In the genomic region with DNA sequence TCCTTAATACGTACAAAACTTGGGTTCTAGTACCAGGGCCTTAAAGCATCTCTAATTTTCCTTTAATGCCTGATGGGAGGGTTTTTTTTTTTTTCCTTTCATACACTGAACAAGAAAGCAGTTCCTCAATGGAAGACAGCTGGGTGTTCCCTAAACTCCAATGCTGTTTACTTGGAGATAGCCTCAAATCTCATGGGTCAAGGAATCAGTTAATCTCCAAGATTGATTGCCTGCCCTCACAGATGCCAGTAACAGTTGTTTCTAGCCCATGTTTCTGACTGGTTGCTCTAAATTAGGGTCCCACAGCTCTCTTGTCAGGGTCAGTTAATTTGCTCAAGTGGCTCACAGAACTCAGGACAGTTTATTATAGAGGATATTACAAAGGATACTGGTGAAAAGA, we compare ENCODE assay signal across 23 mouse cellular contexts. TPM values are rescaled to one million over a fixed set of nuclear protein-coding genes. Genes with fewer than 3 reads are reported as not detected.
DNase-seq lines count a peak whose midpoint lies in the region; ATAC-seq and TF ChIP-seq lines count a peak whose summit lies in the region.
"Had no signal": no experiment of that assay in that cellular context is flagged by ENCODE, and none has a peak within 500 bp of the region (broad histone marks: within the 10 kb centered on the region; RNA-seq: fewer than 3 reads in every experiment).

No protein-coding gene starts in this region.

- 44% methylated on average over 1 of the region's 1 CpGs for WGBS in kidney, postnatal 0 days

- no peaks in the 10 kb centered on the region for H3K4me1 ChIP-seq in kidney, postnatal 0 days (replicated peaks; ENCODE audit: insufficient read depth, low read length)
- H3K4me1 ChIP-seq: embryonic facial prominence, embryonic 13.5 days; embryonic facial prominence, embryonic 15.5 days; forebrain, embryonic 12.5 days had no signal

- TF ChIP-seq CTCF in kidney, postnatal 0 days (IDR thresholded peaks at IDR 0.05; ENCODE audit: low read depth) = no peak

- peak; percentile 18 for DNase-seq in kidney, postnatal 0 days (ENCODE audit: low spot score)
- no peak for DNase-seq in kidney, adult 18-20 months
- peak; percentile 6 for DNase-seq in embryo, embryonic 11 days
- DNase-seq in retina, embryonic 14.5 days (ENCODE audit: low spot score) = peak; percentile 60
- no peak for DNase-seq in lung, adult 18-20 months
- DNase-seq in lung, postnatal 14 days = no peak
- no peak for DNase-seq in frontal cortex, postnatal 25 days (ENCODE audit: low spot score in 2 of 2)
- DNase-seq: adrenal gland, adult 2 months; adrenal gland, postnatal 10 days; adrenal gland, postnatal 25 days; cerebellum, adult 11 months; cerebellum, adult 18-20 months; cerebellum, adult 8-10 months; cerebellum, adult 9-11 months; cerebellum, postnatal 14 days; cerebellum, postnatal 36 days had no signal

- no peak overlapping the region for H3K4me3 ChIP-seq in kidney, postnatal 0 days (replicated peaks; ENCODE audit: low read depth, low read length)
- H3K4me3 ChIP-seq: embryonic facial prominence, embryonic 13.5 days; embryonic facial prominence, embryonic 15.5 days; erythroblast, embryonic 14.5 days; forebrain, embryonic 10.5 days; forebrain, embryonic 12.5 days had no signal

- H3K4me2 ChIP-seq in kidney, postnatal 0 days (ENCODE audit: low read length) = no peak overlapping the region
- H3K4me2 ChIP-seq: embryonic facial prominence, embryonic 13.5 days; embryonic facial prominence, embryonic 15.5 days; forebrain, embryonic 12.5 days had no signal

- no peak for ATAC-seq in kidney, postnatal 0 days (replicated peaks; ENCODE audit: low FRiP score, low read depth)
- ATAC-seq: forebrain, embryonic 14.5 days; forebrain, embryonic 16.5 days had no signal

- no peaks in the 10 kb centered on the region for H3K27me3 ChIP-seq in kidney, postnatal 0 days (ENCODE audit: insufficient read depth, low read length)
- H3K27me3 ChIP-seq: embryonic facial prominence, embryonic 13.5 days; embryonic facial prominence, embryonic 15.5 days; forebrain, embryonic 12.5 days had no signal

- no peak overlapping the region for H3K27ac ChIP-seq in kidney, postnatal 0 days
- H3K27ac ChIP-seq: embryonic facial prominence, embryonic 13.5 days; embryonic facial prominence, embryonic 15.5 days; forebrain, embryonic 10.5 days; forebrain, embryonic 12.5 days had no signal

- H3K36me3 ChIP-seq in kidney, postnatal 0 days (ENCODE audit: insufficient read depth, low read length) = no peaks in the 10 kb centered on the region

- no peaks in the 10 kb centered on the region for H3K9me3 ChIP-seq in kidney, postnatal 0 days (replicated peaks; ENCODE audit: low read length)
- H3K9me3 ChIP-seq: embryonic facial prominence, embryonic 13.5 days; embryonic facial prominence, embryonic 15.5 days; forebrain, embryonic 10.5 days; forebrain, embryonic 12.5 days had no signal

- no peak overlapping the region for H3K9ac ChIP-seq in kidney, postnatal 0 days (ENCODE audit: low read depth, low read length)
- H3K9ac ChIP-seq: embryonic facial prominence, embryonic 13.5 days; embryonic facial prominence, embryonic 15.5 days; forebrain, embryonic 12.5 days had no signal

RNA-seq across cellular contexts. Expression of gene Lpgat1, which starts 30.8 kb away (rescaled TPM):
- 36.5 and 37.1 TPM in 2 replicates for polyA plus RNA-seq in kidney, postnatal 0 days (2015; fragmentation: Nextera tagmentation; extraction: Ambion mirVana)

Comparison
In these comparisons a context has a peak if more than half of its experiments do, and no peak if none do; other contexts are left out.
1. DNase-seq: peak in kidney, postnatal 0 days (single experiment), embryo, embryonic 11 days (single experiment) and retina, embryonic 14.5 days (single experiment); none in kidney, adult 18-20 months (single experiment), lung, adult 18-20 months (0 of 2), lung, postnatal 14 days (single experiment) and frontal cortex, postnatal 25 days (0 of 2).